Mouse (Mus musculus) heart, postnatal 0 days (tissue): ENCODE data around the gene Abr. TPM values are rescaled to one million over a fixed set of nuclear protein-coding genes. Genes with fewer than 3 reads are reported as not detected.

Experiments
- ATAC-seq: fragments of 200-750 bp; cut with Nextera tagmentation; 2 replicates; pipeline ENCODE4 v1.8.0; 2017; ENCODE audit warnings: low read depth, moderate number of reproducible peaks, moderate library complexity; ENCODE audit not compliant: insufficient read depth
- DNase-seq: peaks from one replicate; pipeline ENCODE4 v3.0.0-alpha.2; 2016; ENCODE audit warnings: low spot score
- H3K27ac ChIP-seq: fragments of 300-500 bp; sonication (generic); 2 replicates; pipeline ENCODE4 v1.5.1; 2014; ENCODE audit warnings: low read depth, mild to moderate bottlenecking
- H3K27me3 ChIP-seq: fragments of 300-500 bp; sonication (generic); 2 replicates; pipeline ENCODE4 v1.6.1; 2014; ENCODE audit warnings: low read length, mixed read lengths; ENCODE audit not compliant: control insufficient read depth, insufficient read depth
- H3K36me3 ChIP-seq: fragments of 300-500 bp; sonication (generic); replicated peaks from 2 replicates; pipeline ENCODE4 v1.6.1; 2014; ENCODE audit warnings: low read length, mixed read lengths; ENCODE audit not compliant: control insufficient read depth, insufficient read depth
- H3K4me1 ChIP-seq: fragments of 300-500 bp; sonication (generic); 2 replicates; pipeline ENCODE4 v1.6.1; 2014; ENCODE audit warnings: antibody characterized with exemption; ENCODE audit not compliant: control insufficient read depth, insufficient read depth
- H3K4me2 ChIP-seq: fragments of 300-500 bp; sonication (generic); 2 replicates; pipeline ENCODE4 v1.6.1; 2014; ENCODE audit warnings: low read depth, mild to moderate bottlenecking, low read length, moderate library complexity
- H3K4me3 ChIP-seq: fragments of 300-500 bp; sonication (generic); 2 replicates; pipeline ENCODE4 v1.5.1; 2014; ENCODE audit warnings: low read depth, low read length
- H3K9ac ChIP-seq: fragments of 300-500 bp; sonication (generic); replicated peaks from 2 replicates; pipeline ENCODE4 v1.6.1; 2014; ENCODE audit warnings: low read depth, low read length, mixed read lengths
- H3K9me3 ChIP-seq: fragments of 300-500 bp; sonication (generic); replicated peaks from 2 replicates; pipeline ENCODE4 v1.6.1; 2016; ENCODE audit warnings: low read length; ENCODE audit not compliant: control insufficient read depth
- CTCF ChIP-seq: IDR thresholded peaks from 2 replicates; pipeline ENCODE4 v1.5.1; 2016; ENCODE audit warnings: antibody characterized with exemption, control low read depth, low read depth
- EP300 ChIP-seq: IDR thresholded peaks from 2 replicates; pipeline ENCODE4 v1.6.1; 2016; ENCODE audit warnings: antibody characterized with exemption, low read depth
- WGBS: fragments of 180-500 bp; shearing (Covaris S2); extraction: QIAGEN DNeasy Blood & Tissue Kit; methylation state at CpG from one replicate; pipeline ENCODE4 v1.1.7; 2014; 5-methylcytosine and 5-hydroxymethylcytosine counted together
- polyA plus RNA-seq: library from polyadenylated mRNA; unstranded; fragments of >200 nt; fragmentation: Nextera tagmentation; extraction: Ambion mirVana; gene quantifications from 2 replicates; pipeline ENCODE4 v1.2.1, GENCODE M21; 2015
- total RNA-seq: library from RNA; depleted of rRNA; stranded (reverse); fragments of >200 nt; gene quantifications from 2 replicates; pipeline ENCODE4 v1.2.3, GENCODE M21; 2014; ENCODE audit warnings: low replicate concordance

Abr gene
- total and polyA plus RNA-seq, 2 experiments from 2014 or later = 14.1 to 48.9 TPM

- H3K27ac ChIP-seq = no peak overlapping the region
- WGBS = 23% methylated on average over 1 of the region's 1 CpGs
- no peaks in the 10 kb centered on the region for H3K36me3 ChIP-seq
- H3K4me1 ChIP-seq = no peaks in the 10 kb centered on the region
- peak; percentile 75 for ATAC-seq
- DNase-seq = peak; percentile 74
- TF ChIP-seq EP300 (no peak), CTCF (peak; percentile 80)
- H3K9ac ChIP-seq = no peak overlapping the region
- H3K4me3 ChIP-seq = no peak overlapping the region
- H3K9me3 ChIP-seq = no peaks in the 10 kb centered on the region
- no peaks in the 10 kb centered on the region for H3K27me3 ChIP-seq
- H3K4me2 ChIP-seq = no peak overlapping the region
These were observed 81.1 kb downstream of the Abr start for GRCm38 (mm10) chr11:76540973-76541372.

DNA sequence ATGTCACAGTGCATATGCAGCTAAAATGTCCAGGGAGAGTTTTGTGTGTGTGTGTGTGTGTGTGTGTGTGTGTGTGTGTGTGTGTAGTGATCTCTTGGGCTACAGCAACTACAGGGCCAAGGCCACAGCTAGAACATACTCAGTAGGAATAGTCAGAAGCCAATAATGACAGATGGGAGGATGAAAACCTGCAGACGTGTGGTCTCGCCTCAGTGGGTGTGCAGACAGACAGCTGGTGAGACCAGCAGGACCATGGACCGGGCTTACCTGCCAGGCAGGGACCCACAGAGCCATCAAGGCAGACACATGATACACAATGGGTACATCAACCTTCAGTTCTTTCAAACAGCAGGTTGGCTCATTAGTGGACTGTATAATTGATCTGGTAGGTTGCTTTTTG is 84.7 kb downstream of the Abr start:
- Histone ChIP-seq H3K27ac (no peak overlapping the region), H3K4me1 (no peaks in the 10 kb centered on the region), H3K4me2 (no peak overlapping the region), H3K4me3 (no peak overlapping the region), H3K27me3 (no peaks in the 10 kb centered on the region), H3K9ac (no peak overlapping the region), H3K9me3 (no peaks in the 10 kb centered on the region), H3K36me3 (no peaks in the 10 kb centered on the region)
- WGBS = 78% methylated on average over 3 of the region's 3 CpGs
- ATAC-seq = no peak
- DNase-seq = no peak
- TF ChIP-seq EP300 (no peak), CTCF (no peak)

DNA sequence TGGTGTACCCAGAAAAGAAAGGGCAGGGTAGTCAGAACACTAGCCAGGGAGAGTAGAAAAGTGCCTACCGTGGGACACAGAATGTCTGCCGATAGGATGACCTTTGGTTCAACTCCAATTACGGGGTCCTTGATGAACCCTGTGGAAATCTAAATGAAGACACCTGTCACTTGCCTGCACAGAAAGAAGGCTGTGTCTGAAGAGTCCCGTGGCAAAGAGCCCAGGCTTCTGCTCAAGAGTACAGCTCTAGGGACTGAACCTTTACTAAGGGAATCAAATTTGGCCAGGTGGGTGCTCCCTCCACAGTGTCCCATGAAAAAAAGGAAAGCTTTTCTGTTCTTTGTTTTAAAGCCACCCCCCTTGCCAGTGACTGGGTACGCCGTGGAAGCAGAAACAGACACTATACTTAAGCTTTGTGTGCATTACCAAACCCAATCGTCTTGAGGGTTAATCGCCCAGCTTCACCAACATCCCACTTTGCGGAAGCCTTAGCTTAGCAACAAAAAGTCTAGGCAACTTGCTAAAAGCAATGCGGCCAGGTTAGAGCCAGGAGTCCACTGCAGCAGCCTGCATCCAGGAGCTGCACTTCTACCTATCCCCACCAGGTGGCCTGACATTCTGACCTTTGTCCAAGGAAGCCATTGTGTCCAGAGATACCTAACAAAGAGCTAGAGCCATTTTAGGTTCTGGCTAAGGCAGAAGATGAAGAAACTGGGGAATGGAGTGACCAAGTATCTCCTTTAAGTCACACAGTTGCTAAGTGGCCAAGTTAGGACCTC is 85.3 kb downstream of the Abr start:
- 62% methylated on average over 10 of the region's 10 CpGs for WGBS
- peak; percentile 23 for DNase-seq
- no peak overlapping the region for H3K4me2 ChIP-seq
- no peak overlapping the region for H3K27ac ChIP-seq
- no peak for ATAC-seq
- H3K9me3 ChIP-seq = no peaks in the 10 kb centered on the region
- no peaks in the 10 kb centered on the region for H3K36me3 ChIP-seq
- TF ChIP-seq EP300 (no peak), CTCF (peak; percentile 65)
- no peak overlapping the region for H3K4me3 ChIP-seq
- H3K9ac ChIP-seq = no peak overlapping the region
- no peaks in the 10 kb centered on the region for H3K27me3 ChIP-seq
- H3K4me1 ChIP-seq = no peaks in the 10 kb centered on the region

GRCm38 (mm10) chr11:76532001-76532400 is 90.1 kb downstream of the Abr start:
- H3K9me3 ChIP-seq = no peaks in the 10 kb centered on the region
- no peaks in the 10 kb centered on the region for H3K36me3 ChIP-seq
- no peak for DNase-seq
- no peak overlapping the region for H3K9ac ChIP-seq
- 82% methylated on average over 7 of the region's 7 CpGs for WGBS
- H3K27ac ChIP-seq = no peak overlapping the region
- no peak overlapping the region for H3K4me2 ChIP-seq
- no peaks in the 10 kb centered on the region for H3K4me1 ChIP-seq
- H3K27me3 ChIP-seq = no peaks in the 10 kb centered on the region
- no peak overlapping the region for H3K4me3 ChIP-seq
- no peak for ATAC-seq
- no peak for TF ChIP-seq CTCF
- TF ChIP-seq EP300 = no peak

- H3K4me3 ChIP-seq = no peak overlapping the region
- H3K9me3 ChIP-seq = no peaks in the 10 kb centered on the region
- no peaks in the 10 kb centered on the region for H3K27me3 ChIP-seq
- ATAC-seq (peak; percentile 36), DNase-seq (no peak)
- H3K4me2 ChIP-seq = no peak overlapping the region
- no peaks in the 10 kb centered on the region for H3K4me1 ChIP-seq
- no peak overlapping the region for H3K27ac ChIP-seq
- H3K9ac ChIP-seq = no peak overlapping the region
- H3K36me3 ChIP-seq = no peaks in the 10 kb centered on the region
- TF ChIP-seq EP300 (no peak), CTCF (no peak)
- WGBS = 44% methylated on average over 7 of the region's 7 CpGs
These were observed 91.0 kb downstream of the Abr start for GRCm38 (mm10) chr11:76530966-76531678.
